Mouse (Mus musculus) liver, adult (tissue): ENCODE data around the gene Psg21.
"Not testable (repeated sequence)": the region's sequence is repeated elsewhere in the genome, so short reads cannot be mapped to it uniquely, and the experiment has no call there.

Experiments used
- GATA4 ChIP-seq: IDR thresholded peaks from 2 replicates; pipeline ENCODE4 v1.6.1; 2014; ENCODE audit warnings: mild to moderate bottlenecking, low read length; ENCODE audit not compliant: insufficient replicate concordance

Gene Psg21

GRCm38 (mm10) chr7:18656625-18657024, at the start of gene Psg21:
Gene Psg21 (minus strand): TSS chr7:18656725.
- not testable (repeated sequence) for TF ChIP-seq GATA4

GRCm38 (mm10) chr7:18686085-18686484, 29.6 kb upstream of the Psg21 start, which contains the start of gene Psg20:
Gene Psg20 (minus strand): TSS chr7:18686185.
- no peak for TF ChIP-seq GATA4

DNA sequence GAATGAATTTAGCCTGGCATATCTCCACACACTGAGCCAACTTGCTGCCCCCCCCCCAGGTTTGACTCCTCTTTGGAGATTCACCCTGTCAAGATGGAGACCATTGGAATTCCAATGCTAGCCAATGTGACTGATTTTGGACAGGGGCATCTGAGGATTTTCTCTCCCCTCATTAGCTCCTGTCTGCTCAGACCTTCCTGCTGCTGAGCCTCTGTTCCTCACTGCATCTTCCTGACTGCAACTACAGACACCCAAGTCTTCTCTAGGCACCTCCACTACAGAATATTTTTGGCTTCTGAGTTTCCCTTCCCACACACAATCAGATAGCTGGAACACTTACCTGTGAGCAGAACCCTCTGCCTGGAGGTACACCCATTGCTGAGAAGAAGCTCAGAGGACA, 29.1 kb upstream of the Psg21 start:
- TF ChIP-seq GATA4: no peak

DNA sequence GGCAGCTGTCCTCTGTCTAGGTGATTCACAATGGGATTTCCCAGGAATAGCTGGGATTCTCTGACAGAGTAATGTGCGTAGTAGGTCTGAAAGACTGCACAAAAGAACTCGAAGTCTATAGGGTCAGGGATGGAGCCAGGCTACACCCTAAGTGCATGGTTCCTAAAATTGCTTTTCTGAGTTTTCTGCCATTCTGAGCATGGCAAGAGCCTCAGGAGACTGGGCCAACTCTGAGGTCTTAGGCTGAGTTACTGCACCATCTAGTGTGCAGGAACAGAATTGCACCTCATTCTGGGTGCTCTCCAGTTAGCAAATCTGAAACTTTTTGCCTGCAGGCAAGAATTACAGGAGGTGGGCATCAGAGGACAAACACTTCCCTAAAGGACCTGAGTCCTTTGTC, 23.2 kb upstream of the Psg21 start:
- TF ChIP-seq GATA4: no peak

GRCm38 (mm10) chr7:18616401-18616800, 40.1 kb downstream of the Psg21 start, which contains the start of gene Psg23:
Gene Psg23 (minus strand): TSS chr7:18616501.
- TF ChIP-seq GATA4: not testable (repeated sequence)
